Mouse (Mus musculus): ENCODE measurements around the gene Relt. TPM values are rescaled to one million over a fixed set of nuclear protein-coding genes. Genes with fewer than 3 reads are reported as not detected.
A peak's percentile ranks its signal among the peaks of the same experiment; 100 is the strongest.

Gene Relt
- polyA plus RNA-seq, 1 experiment from 2014 or later: 2.1 TPM

GRCm38 (mm10) chr7:100906029-100906789, 43.0 kb upstream of the Relt start:
- H3K4me1 ChIP-seq (replicated peaks; ENCODE audit: insufficient read depth, low read length): peaks cover 35% of the 10 kb centered on the region
- no peak overlapping the region for H3K9ac ChIP-seq (ENCODE audit: low read depth, low read length)
- no peak for TF ChIP-seq CTCF (IDR thresholded peaks at IDR 0.05; ENCODE audit: low read depth)
- DNase-seq (ENCODE audit: low spot score): no peak
- H3K4me2 ChIP-seq (ENCODE audit: low read length): no peak overlapping the region
- H3K9me3 ChIP-seq (replicated peaks; ENCODE audit: low read length): no peaks in the 10 kb centered on the region
- no peak for ATAC-seq (replicated peaks; ENCODE audit: low FRiP score, low read depth)
- no peaks in the 10 kb centered on the region for H3K27me3 ChIP-seq (ENCODE audit: insufficient read depth, low read length)
- no peak overlapping the region for H3K4me3 ChIP-seq (replicated peaks; ENCODE audit: low read depth, low read length)
- 0 out of 2 replicates have a peak, but pooled peaks cover 2% of the 10 kb centered on the region for H3K36me3 ChIP-seq (ENCODE audit: insufficient read depth, low read length)
- WGBS: 83% methylated on average over 10 of the region's 10 CpGs
- H3K27ac ChIP-seq: no peak overlapping the region

DNA sequence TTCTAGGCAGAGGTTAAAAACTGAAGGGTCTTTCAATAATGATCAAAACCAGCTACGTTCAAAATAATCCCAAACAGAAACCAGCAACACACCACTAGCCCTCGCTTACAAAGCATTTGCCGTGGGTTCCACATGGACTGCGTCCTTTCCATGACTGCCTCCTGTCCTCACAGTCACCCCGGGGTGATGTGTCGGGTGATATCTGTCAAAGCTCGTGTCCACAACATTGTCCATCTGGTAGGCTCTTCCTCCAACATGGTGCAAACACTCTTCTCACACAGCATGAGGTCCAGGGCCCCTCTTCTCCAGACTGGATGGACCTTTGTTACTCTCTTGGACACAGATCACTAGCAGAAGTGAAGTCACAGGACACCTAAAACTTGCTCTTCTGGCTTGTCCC, 41.8 kb upstream of the Relt start:
- TF ChIP-seq CTCF (IDR thresholded peaks at IDR 0.05; ENCODE audit: low read depth): no peak
- Histone ChIP-seq H3K27ac (no peak overlapping the region), H3K9ac (ENCODE audit: low read depth, low read length) (no peak overlapping the region), H3K36me3 (ENCODE audit: insufficient read depth, low read length) (0 out of 2 replicates have a peak, but pooled peaks cover 2% of the 10 kb centered on the region), H3K4me3 (replicated peaks; ENCODE audit: low read depth, low read length) (no peak overlapping the region), H3K4me1 (replicated peaks; ENCODE audit: insufficient read depth, low read length) (peaks cover 23% of the 10 kb centered on the region), H3K9me3 (replicated peaks; ENCODE audit: low read length) (no peaks in the 10 kb centered on the region), H3K4me2 (ENCODE audit: low read length) (no peak overlapping the region), H3K27me3 (ENCODE audit: insufficient read depth, low read length) (no peaks in the 10 kb centered on the region)
- WGBS: 76% methylated on average over 7 of the region's 7 CpGs
- ATAC-seq (replicated peaks; ENCODE audit: low FRiP score, low read depth): no peak
- DNase-seq (ENCODE audit: low spot score): no peak

DNA sequence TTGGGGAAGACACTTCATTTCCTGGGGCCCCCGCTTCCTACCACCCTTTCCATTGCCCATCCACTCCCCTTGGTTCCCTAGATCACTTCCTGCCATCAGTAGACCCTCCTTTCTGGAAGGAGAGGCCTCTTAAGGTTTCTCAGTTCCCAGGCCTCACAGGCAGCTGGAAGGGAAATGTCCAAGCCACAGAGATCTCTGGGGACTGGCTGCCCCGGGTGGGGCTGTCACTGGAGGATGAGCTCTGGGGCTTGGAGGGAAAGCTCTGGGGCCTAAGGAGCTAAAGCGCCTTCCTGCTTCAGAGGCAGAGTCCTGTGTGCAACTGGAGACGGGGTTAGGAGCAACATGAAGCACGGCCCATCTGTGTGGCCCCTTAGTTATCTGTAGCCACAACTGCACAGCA, 41.4 kb upstream of the Relt start:
- TF ChIP-seq CTCF (IDR thresholded peaks at IDR 0.05; ENCODE audit: low read depth): no peak
- H3K36me3 ChIP-seq (ENCODE audit: insufficient read depth, low read length): 0 out of 2 replicates have a peak, but pooled peaks cover 2% of the 10 kb centered on the region
- DNase-seq (ENCODE audit: low spot score) (no peak), ATAC-seq (replicated peaks; ENCODE audit: low FRiP score, low read depth) (no peak)
- no peaks in the 10 kb centered on the region for H3K9me3 ChIP-seq (replicated peaks; ENCODE audit: low read length)
- H3K4me1 ChIP-seq (replicated peaks; ENCODE audit: insufficient read depth, low read length): peaks cover 19% of the 10 kb centered on the region
- H3K27me3 ChIP-seq (ENCODE audit: insufficient read depth, low read length): no peaks in the 10 kb centered on the region
- WGBS: 75% methylated on average over 5 of the region's 5 CpGs
- H3K4me2 ChIP-seq (ENCODE audit: low read length): no peak overlapping the region
- H3K4me3 ChIP-seq (replicated peaks; ENCODE audit: low read depth, low read length): no peak overlapping the region
- no peak overlapping the region for H3K9ac ChIP-seq (ENCODE audit: low read depth, low read length)
- H3K27ac ChIP-seq: no peak overlapping the region

- Histone ChIP-seq H3K4me1 (replicated peaks; ENCODE audit: insufficient read depth, low read length) (peaks cover 3% of the 10 kb centered on the region; the same call in 1 of the 2 replicates), H3K9ac (ENCODE audit: low read depth, low read length) (no peak overlapping the region), H3K27me3 (ENCODE audit: insufficient read depth, low read length) (no peaks in the 10 kb centered on the region), H3K27ac (no peak overlapping the region), H3K4me2 (ENCODE audit: low read length) (no peak overlapping the region), H3K36me3 (ENCODE audit: insufficient read depth, low read length) (0 out of 2 replicates have a peak, but pooled peaks cover 2% of the 10 kb centered on the region), H3K9me3 (replicated peaks; ENCODE audit: low read length) (no peaks in the 10 kb centered on the region), H3K4me3 (replicated peaks; ENCODE audit: low read depth, low read length) (no peak overlapping the region)
- ATAC-seq (replicated peaks; ENCODE audit: low FRiP score, low read depth): peak; percentile 35
- 79% methylated on average over 9 of the region's 9 CpGs for WGBS
- peak; percentile 70 for TF ChIP-seq CTCF (IDR thresholded peaks at IDR 0.05; ENCODE audit: low read depth)
- DNase-seq (ENCODE audit: low spot score): peak; percentile 68
Observed at GRCm38 (mm10) chr7:100902451-100903137, 39.3 kb upstream of the Relt start.

- no peak overlapping the region for H3K9ac ChIP-seq (ENCODE audit: low read depth, low read length)
- no peak for TF ChIP-seq CTCF (IDR thresholded peaks at IDR 0.05; ENCODE audit: low read depth)
- no peaks in the 10 kb centered on the region for H3K27me3 ChIP-seq (ENCODE audit: insufficient read depth, low read length)
- DNase-seq (ENCODE audit: low spot score): no peak
- H3K9me3 ChIP-seq (replicated peaks; ENCODE audit: low read length): no peaks in the 10 kb centered on the region
- H3K27ac ChIP-seq: no peak overlapping the region
- WGBS: 89% methylated on average over 5 of the region's 5 CpGs
- H3K4me3 ChIP-seq (replicated peaks; ENCODE audit: low read depth, low read length): no peak overlapping the region
- no peak overlapping the region for H3K4me2 ChIP-seq (ENCODE audit: low read length)
- H3K36me3 ChIP-seq (ENCODE audit: insufficient read depth, low read length): no peaks in the 10 kb centered on the region
- ATAC-seq (replicated peaks; ENCODE audit: low FRiP score, low read depth): no peak
- H3K4me1 ChIP-seq (replicated peaks; ENCODE audit: insufficient read depth, low read length): peaks cover 28% of the 10 kb centered on the region
Observed at GRCm38 (mm10) chr7:100897828-100898227, 34.6 kb upstream of the Relt start.

- Histone ChIP-seq H3K4me1 (replicated peaks; ENCODE audit: insufficient read depth, low read length) (peaks cover 29% of the 10 kb centered on the region), H3K4me3 (replicated peaks; ENCODE audit: low read depth, low read length) (peak overlapping the region; percentile 45), H3K27ac (no peak overlapping the region), H3K9ac (ENCODE audit: low read depth, low read length) (peak overlapping the region; percentile 68), H3K36me3 (ENCODE audit: insufficient read depth, low read length) (peaks cover 5% of the 10 kb centered on the region; the same call in 1 of the 2 replicates), H3K9me3 (replicated peaks; ENCODE audit: low read length) (no peaks in the 10 kb centered on the region), H3K4me2 (ENCODE audit: low read length) (peak overlapping the region; percentile 93), H3K27me3 (ENCODE audit: insufficient read depth, low read length) (no peaks in the 10 kb centered on the region)
- ATAC-seq (replicated peaks; ENCODE audit: low FRiP score, low read depth) (no peak), DNase-seq (ENCODE audit: low spot score) (no peak)
- 3% methylated on average over 12 of the region's 12 CpGs for WGBS
- no peak for TF ChIP-seq CTCF (IDR thresholded peaks at IDR 0.05; ENCODE audit: low read depth)
Observed at GRCm38 (mm10) chr7:100894833-100895226, 31.6 kb upstream of the Relt start.
